In genomic region chr1:183216691-183217090, GRCm38 (mm10) we compare ENCODE assay signal across 31 mouse cellular contexts. TPM values are rescaled to one million over a fixed set of nuclear protein-coding genes. Genes with fewer than 3 reads are reported as not detected.
DNase-seq lines count a peak whose midpoint lies in the region; ATAC-seq lines count a peak whose summit lies in the region.
"Had no signal": no experiment of that assay in that cellular context is flagged by ENCODE, and none has a peak within 500 bp of the region (broad histone marks: within the 10 kb centered on the region; RNA-seq: fewer than 3 reads in every experiment).

No protein-coding gene starts in this region.

- no peaks in the 10 kb centered on the region for H3K9me3 ChIP-seq in hindbrain, embryonic 13.5 days
- H3K9me3 ChIP-seq in hindbrain, embryonic 11.5 days (ENCODE audit: control insufficient read depth, low read length) = no peaks in the 10 kb centered on the region
- H3K9me3 ChIP-seq: embryonic facial prominence, embryonic 12.5 days; embryonic facial prominence, embryonic 15.5 days; G1E; heart, embryonic 10.5 days; heart, embryonic 13.5 days; hindbrain, embryonic 12.5 days; intestine, embryonic 15.5 days had no signal

- no peaks in the 10 kb centered on the region for H3K36me3 ChIP-seq in hindbrain, embryonic 13.5 days
- no peaks in the 10 kb centered on the region for H3K36me3 ChIP-seq in hindbrain, embryonic 11.5 days (ENCODE audit: control insufficient read depth, insufficient read depth, low read length)
- H3K36me3 ChIP-seq: embryonic facial prominence, embryonic 12.5 days; embryonic facial prominence, embryonic 15.5 days; hindbrain, embryonic 12.5 days; intestine, embryonic 15.5 days had no signal

- H3K4me3 ChIP-seq in hindbrain, embryonic 13.5 days = no peak overlapping the region
- H3K4me3 ChIP-seq in hindbrain, embryonic 11.5 days (ENCODE audit: low read depth, low read length) = no peak overlapping the region
- H3K4me3 ChIP-seq: embryonic facial prominence, embryonic 12.5 days; embryonic facial prominence, embryonic 15.5 days; heart, adult 2 months; heart, embryonic 10.5 days; heart, embryonic 13.5 days; hindbrain, embryonic 12.5 days; intestine, embryonic 15.5 days had no signal

- no peak overlapping the region for H3K9ac ChIP-seq in hindbrain, embryonic 13.5 days
- H3K9ac ChIP-seq in hindbrain, embryonic 11.5 days (ENCODE audit: low read depth, low read length) = no peak overlapping the region
- H3K9ac ChIP-seq: embryonic facial prominence, embryonic 12.5 days; embryonic facial prominence, embryonic 15.5 days; heart, embryonic 13.5 days; hindbrain, embryonic 12.5 days; intestine, embryonic 15.5 days had no signal

- peak; percentile 49 to 56 for DNase-seq in cerebellum, postnatal 10 days
- no peak for DNase-seq in cerebellum, postnatal 4 days (ENCODE audit: low spot score in 2 of 2)
- no peak for DNase-seq in hindbrain, embryonic 11.5 days (ENCODE audit: low spot score)
- peak; percentile 19 for DNase-seq in brain, adult 2 months (ENCODE audit: low read depth, low spot score)
- DNase-seq in thymus, postnatal 36 days = no peak
- no peak for DNase-seq in spleen, postnatal 10 days (ENCODE audit: low spot score in 2 of 2)
- DNase-seq: adrenal gland, postnatal 10 days; adrenal gland, postnatal 36 days; B cell, adult 2 months; cerebellum, adult 11-12 months; cerebellum, adult 9-10 months; cerebellum, postnatal 36 days; gastrocnemius, postnatal 10 days; gastrocnemius, postnatal 36 days; heart, adult 2 months; heart, postnatal 14 days; heart, postnatal 4 days; kidney, adult 11 months had no signal

- ATAC-seq in hindbrain, embryonic 13.5 days (ENCODE audit: low FRiP score) = no peak
- no peak for ATAC-seq in hindbrain, embryonic 11.5 days (ENCODE audit: low FRiP score)
- no peak for ATAC-seq in megakaryocyte, adult 5-6 weeks (ENCODE audit: poor library complexity, severe bottlenecking)
- ATAC-seq: activated CD4-positive, CD25-positive, alpha-beta regulatory T cell, adult 4 months; forebrain, embryonic 16.5 days; hindbrain, embryonic 16.5 days; intestine, embryonic 15.5 days had no signal

- H3K4me1 ChIP-seq in hindbrain, embryonic 13.5 days (replicated peaks) = peaks cover 22% of the 10 kb centered on the region
- peaks cover 4% of the 10 kb centered on the region; the same call in 1 of the 2 replicates for H3K4me1 ChIP-seq in hindbrain, embryonic 11.5 days (replicated peaks; ENCODE audit: control insufficient read depth, insufficient read depth, low read length)

- H3K27ac ChIP-seq in hindbrain, embryonic 13.5 days = 0 out of 2 replicates have a peak overlapping the region, but pooled peaks have one; percentile 55
- H3K27ac ChIP-seq in hindbrain, embryonic 11.5 days (ENCODE audit: low read depth, low read length) = no peak overlapping the region
- H3K27ac ChIP-seq: embryonic facial prominence, embryonic 12.5 days; embryonic facial prominence, embryonic 15.5 days; heart, adult 2 months; heart, embryonic 10.5 days; heart, embryonic 13.5 days; hindbrain, embryonic 12.5 days; intestine, embryonic 15.5 days had no signal

- no peaks in the 10 kb centered on the region for H3K27me3 ChIP-seq in hindbrain, embryonic 13.5 days
- no peaks in the 10 kb centered on the region for H3K27me3 ChIP-seq in hindbrain, embryonic 11.5 days (ENCODE audit: control insufficient read depth, insufficient read depth, low read length)
- H3K27me3 ChIP-seq: CH12.LX; embryonic facial prominence, embryonic 12.5 days; embryonic facial prominence, embryonic 15.5 days; heart, embryonic 13.5 days; hindbrain, embryonic 12.5 days; intestine, embryonic 15.5 days had no signal

- no peak overlapping the region for H3K4me2 ChIP-seq in hindbrain, embryonic 13.5 days
- H3K4me2 ChIP-seq in hindbrain, embryonic 11.5 days (replicated peaks; ENCODE audit: low read depth, low read length) = no peak overlapping the region
- H3K4me2 ChIP-seq: embryonic facial prominence, embryonic 12.5 days; embryonic facial prominence, embryonic 15.5 days; heart, embryonic 13.5 days; hindbrain, embryonic 12.5 days; intestine, embryonic 15.5 days had no signal

- 83% methylated on average over 4 of the region's 4 CpGs for WGBS in hindbrain, embryonic 13.5 days
- WGBS in hindbrain, embryonic 11.5 days = 92% methylated on average over 4 of the region's 4 CpGs

RNA-seq across cellular contexts. Expression of gene Disp1, which starts 4.6 kb away (rescaled TPM):
- polyA plus RNA-seq in hindbrain, embryonic 13.5 days (2015; fragmentation: Nextera tagmentation; extraction: Ambion mirVana) = 8.5 and 9.7 TPM in 2 replicates
- 11.2 and 12.7 TPM in 2 replicates for polyA plus RNA-seq in hindbrain, embryonic 11.5 days (2014; fragmentation: Nextera tagmentation; extraction: Ambion mirVana)
- 3.6 and 10.7 TPM in 2 replicates for total RNA-seq in megakaryocyte, adult 5-6 weeks (2015)
- total RNA-seq in megakaryocyte, adult 5-6 weeks (2017) = 5.2 and 5.7 TPM in 2 replicates

Comparison
In these comparisons a context has a peak if more than half of its experiments do, and no peak if none do; other contexts are left out.
1. DNase-seq: peak in cerebellum, postnatal 10 days (2 of 2) and brain, adult 2 months (single experiment); none in cerebellum, postnatal 4 days (0 of 2), hindbrain, embryonic 11.5 days (single experiment), thymus, postnatal 36 days (0 of 2) and spleen, postnatal 10 days (0 of 2).